ENCODE assay signal across 8 mouse cellular contexts in genomic region chr11:119267768-119268556, GRCm38 (mm10). TPM values are rescaled to one million over a fixed set of nuclear protein-coding genes. Genes with fewer than 3 reads are reported as not detected.
DNase-seq lines count a peak whose midpoint lies in the region; ATAC-seq and TF ChIP-seq lines count a peak whose summit lies in the region.

TSS of gene Gaa (plus strand) at chr11:119267887.

- WGBS in kidney, embryonic 14.5 days, result 2% methylated on average over 52 of the region's 52 CpGs
- 3% methylated on average over 52 of the region's 52 CpGs for WGBS in limb, embryonic 15.5 days

- TF ChIP-seq CTCF in bone marrow macrophage, adult 2 months (IDR thresholded peaks at IDR 0.05; ENCODE audit: low read depth, low read length), result peak; percentile 59
- peak; percentile 99 for TF ChIP-seq CTCF in embryonic fibroblast, embryonic 13.5 days (IDR thresholded peaks at IDR 0.05; ENCODE audit: borderline replicate concordance, insufficient read depth, low read length)

- peak within 1 kb of the TSS; percentile 54 for H3K27ac ChIP-seq in bone marrow macrophage, adult 2 months (ENCODE audit: insufficient read depth, low read depth, low read length)
- no peak within 1 kb of the TSS for H3K27ac ChIP-seq in embryonic fibroblast, embryonic 13.5 days (ENCODE audit: insufficient read depth, low read length)
- no peak within 1 kb of the TSS for H3K27ac ChIP-seq in kidney, embryonic 14.5 days (ENCODE audit: low read depth, low read length)
- 0 out of 2 replicates have a peak within 1 kb of the TSS, but pooled peaks have one; percentile 28 for H3K27ac ChIP-seq in limb, embryonic 15.5 days

- peak; percentile 95 for DNase-seq in A20 (ENCODE audit: low read depth, low spot score)
- DNase-seq in heart, adult 9 months (ENCODE audit: low spot score in 2 of 2), result peak; percentile 89 to 94
- DNase-seq in monocyte, adult 2 months (ENCODE audit: low read depth in 1 of 2, low spot score in 2 of 2), result peak; percentile 77 to 93
- peak; percentile 89 to 93 for DNase-seq in spleen, postnatal 36 days (ENCODE audit: low spot score in 2 of 2)

- H3K9ac ChIP-seq in kidney, embryonic 14.5 days (ENCODE audit: low read depth, low read length), result peak within 1 kb of the TSS; percentile 72
- H3K9ac ChIP-seq in limb, embryonic 15.5 days, result peak within 1 kb of the TSS; percentile 60

- no peaks in the 10 kb centered on the region for H3K9me3 ChIP-seq in kidney, embryonic 14.5 days (ENCODE audit: control insufficient read depth, low read length)
- H3K9me3 ChIP-seq in limb, embryonic 15.5 days, result no peaks in the 10 kb centered on the region

- peak within 1 kb of the TSS; percentile 79 for H3K4me3 ChIP-seq in bone marrow macrophage, adult 2 months (ENCODE audit: insufficient read depth, low read length)
- H3K4me3 ChIP-seq in embryonic fibroblast, embryonic 13.5 days (ENCODE audit: insufficient read depth, low read length), result peak within 1 kb of the TSS; percentile 72
- peak within 1 kb of the TSS; percentile 68 for H3K4me3 ChIP-seq in kidney, embryonic 14.5 days (ENCODE audit: low read length)
- H3K4me3 ChIP-seq in limb, embryonic 15.5 days, result peak within 1 kb of the TSS; percentile 75

- peak within 1 kb of the TSS; percentile 96 for H3K4me2 ChIP-seq in kidney, embryonic 14.5 days (replicated peaks; ENCODE audit: low read depth, low read length)
- H3K4me2 ChIP-seq in limb, embryonic 15.5 days, result peak within 1 kb of the TSS; percentile 84

- no peaks in the 10 kb centered on the region for H3K36me3 ChIP-seq in kidney, embryonic 14.5 days (ENCODE audit: control insufficient read depth, insufficient read depth, low read length)
- H3K36me3 ChIP-seq in limb, embryonic 15.5 days, result peaks cover 14% of the 10 kb centered on the region

- peak; percentile 83 for ATAC-seq in kidney, embryonic 14.5 days (ENCODE audit: low FRiP score, low TSS enrichment)
- peak; percentile 78 for ATAC-seq in limb, embryonic 15.5 days (ENCODE audit: insufficient number of reproducible peaks, low FRiP score, low TSS enrichment, low read depth)

- H3K27me3 ChIP-seq in kidney, embryonic 14.5 days (ENCODE audit: control insufficient read depth, insufficient read depth, low read length), result no peaks in the 10 kb centered on the region
- no peaks in the 10 kb centered on the region for H3K27me3 ChIP-seq in limb, embryonic 15.5 days

- H3K4me1 ChIP-seq in bone marrow macrophage, adult 2 months (ENCODE audit: control insufficient read depth, insufficient read depth, low read length), result peaks cover 13% of the 10 kb centered on the region
- no peaks in the 10 kb centered on the region for H3K4me1 ChIP-seq in embryonic fibroblast, embryonic 13.5 days (ENCODE audit: control insufficient read depth, insufficient read depth, low read length)
- peaks cover 6% of the 10 kb centered on the region; the same call in 1 of the 2 replicates for H3K4me1 ChIP-seq in kidney, embryonic 14.5 days (ENCODE audit: control insufficient read depth, insufficient read depth, low read length)
- H3K4me1 ChIP-seq in limb, embryonic 15.5 days, result peaks cover 23% of the 10 kb centered on the region

- TF ChIP-seq POLR2A in bone marrow macrophage, adult 2 months (IDR thresholded peaks at IDR 0.05; ENCODE audit: borderline replicate concordance, low read depth, low read length), result no peak
- TF ChIP-seq POLR2A in embryonic fibroblast, embryonic 13.5 days (IDR thresholded peaks at IDR 0.05; ENCODE audit: low read depth, low read length), result peak; percentile 71

RNA-seq across cellular contexts. Expression of gene Gaa, which starts in this region (rescaled TPM):
- polyA plus RNA-seq in bone marrow macrophage, adult 2 months (2012; ENCODE audit: insufficient read depth, insufficient read length, missing spikeins), result 58.3 and 65.2 TPM in 2 replicates
- 131 TPM in 2 replicates for polyA plus RNA-seq in embryonic fibroblast, embryonic 13.5 days (2011; ENCODE audit: insufficient read length, low read depth, missing spikeins)
- polyA plus RNA-seq in kidney, embryonic 14.5 days (2014; fragmentation: Nextera tagmentation; extraction: Ambion mirVana), result 21.4 and 37.2 TPM in 2 replicates
- polyA plus RNA-seq in limb, embryonic 15.5 days (2015; fragmentation: Nextera tagmentation; extraction: Ambion mirVana), result 82.0 and 90.8 TPM in 2 replicates

Comparison
In these comparisons a context has a peak if more than half of its experiments do, and no peak if none do; other contexts are left out.
1. H3K27ac ChIP-seq: peak in bone marrow macrophage, adult 2 months (single experiment) and limb, embryonic 15.5 days (single experiment); none in embryonic fibroblast, embryonic 13.5 days (single experiment) and kidney, embryonic 14.5 days (single experiment).
2. Peak in every context shown above with its lines, with median percentiles within 50 percentile points of each other: DNase-seq and H3K4me3 ChIP-seq.